In the genomic region with DNA sequence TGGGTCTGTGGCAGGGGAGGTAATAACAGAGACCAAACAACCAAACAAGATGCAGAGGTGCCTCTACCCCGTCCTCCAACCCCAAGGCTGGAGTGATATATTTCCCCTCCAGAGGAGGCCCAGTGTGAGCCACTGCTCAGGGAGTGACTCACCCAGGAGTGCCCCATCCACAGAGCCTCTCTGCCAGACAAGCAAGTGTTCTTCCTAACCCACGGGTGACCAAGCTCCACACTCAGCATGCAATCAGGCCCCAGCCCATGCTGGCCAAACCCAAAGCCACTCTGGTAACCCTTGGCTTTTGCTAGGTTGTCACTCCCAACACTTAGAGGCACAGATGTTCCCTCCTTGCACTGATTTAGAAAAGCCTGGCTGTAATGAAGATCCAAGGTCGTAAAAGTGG, we compare ENCODE assay signal across 12 mouse cellular contexts.
"Had no signal": no experiment of that assay in that cellular context is flagged by ENCODE, and none has a peak within 500 bp of the region (broad histone marks: within the 10 kb centered on the region; RNA-seq: fewer than 3 reads in every experiment).

No protein-coding gene starts in this region.

- H3K4me3 ChIP-seq: limb, embryonic 12.5 days; liver, embryonic 13.5 days; lung, embryonic 15.5 days; midbrain, embryonic 13.5 days had no signal

- DNase-seq: kidney, adult 18-20 months; kidney, postnatal 14 days; liver; liver, embryonic 13.5 days; liver, postnatal 0 days; lung, postnatal 14 days; retina, postnatal 1 day; right cerebral cortex, postnatal 4 days; spleen, adult 18-20 months had no signal

- H3K27ac ChIP-seq: limb, embryonic 12.5 days; liver, embryonic 13.5 days; lung, embryonic 15.5 days; midbrain, embryonic 13.5 days had no signal

- H3K36me3 ChIP-seq: limb, embryonic 12.5 days; liver, embryonic 13.5 days; lung, embryonic 15.5 days; midbrain, embryonic 13.5 days had no signal

- H3K4me2 ChIP-seq: limb, embryonic 12.5 days; liver, embryonic 13.5 days; lung, embryonic 15.5 days; midbrain, embryonic 13.5 days had no signal

- H3K27me3 ChIP-seq: liver, embryonic 13.5 days; lung, embryonic 15.5 days had no signal

- ATAC-seq: liver, postnatal 0 days; midbrain, embryonic 13.5 days had no signal

- H3K9ac ChIP-seq: limb, embryonic 12.5 days; liver, embryonic 13.5 days; liver, postnatal 0 days; lung, embryonic 15.5 days; midbrain, embryonic 13.5 days had no signal

- H3K9me3 ChIP-seq: limb, embryonic 12.5 days; liver, embryonic 13.5 days; lung, embryonic 15.5 days; midbrain, embryonic 13.5 days had no signal
